Mouse (Mus musculus) forebrain, postnatal 0 days (tissue): Measurements from ENCODE around the gene Ankdd1b. TPM values are rescaled to one million over a fixed set of nuclear protein-coding genes. Genes with fewer than 3 reads are reported as not detected.

Experiments
- ATAC-seq: fragments of 200-750 bp; cut with Nextera tagmentation; 2 replicates; pipeline ENCODE4 v1.8.0; 2017; ENCODE audit warnings: mild to moderate bottlenecking, moderate library complexity
- DNase-seq: peaks from one replicate; pipeline ENCODE4 v3.0.0-alpha.2; 2015
- H3K27ac ChIP-seq: fragments of 300-500 bp; sonication (generic); 2 replicates; pipeline ENCODE4 v1.5.1; 2014; ENCODE audit warnings: low read depth, mild to moderate bottlenecking, antibody characterized with exemption, low read length, moderate library complexity, mixed read lengths
- H3K27me3 ChIP-seq: fragments of 300-500 bp; sonication (generic); 2 replicates; pipeline ENCODE4 v1.6.1; 2014; ENCODE audit warnings: mild to moderate bottlenecking, low read length, mixed read lengths; ENCODE audit not compliant: insufficient read depth
- H3K36me3 ChIP-seq: fragments of 300-500 bp; sonication (generic); 2 replicates; pipeline ENCODE4 v1.6.1; 2014; ENCODE audit warnings: mild to moderate bottlenecking, moderate library complexity; ENCODE audit not compliant: insufficient read depth
- H3K4me1 ChIP-seq: fragments of 300-500 bp; sonication (generic); 2 replicates; pipeline ENCODE4 v1.6.1; 2014; ENCODE audit warnings: antibody characterized with exemption; ENCODE audit not compliant: insufficient read depth
- H3K4me2 ChIP-seq: fragments of 300-500 bp; sonication (generic); 2 replicates; pipeline ENCODE4 v1.6.1; 2014; ENCODE audit warnings: low read depth, mild to moderate bottlenecking, moderate library complexity
- H3K4me3 ChIP-seq: fragments of 300-500 bp; sonication (generic); 2 replicates; pipeline ENCODE4 v1.5.1; 2014; ENCODE audit warnings: low read depth, low read length, mixed read lengths
- H3K9ac ChIP-seq: fragments of 300-500 bp; sonication (generic); 2 replicates; pipeline ENCODE4 v1.6.1; 2014; ENCODE audit warnings: mild to moderate bottlenecking
- H3K9me3 ChIP-seq: fragments of 300-500 bp; sonication (generic); 2 replicates; pipeline ENCODE4 v1.6.1; 2016; ENCODE audit warnings: low read length
- CTCF ChIP-seq: sonication (generic); IDR thresholded peaks from 2 replicates; pipeline ENCODE4 v1.5.1; 2016; ENCODE audit warnings: antibody characterized with exemption, control low read depth, low read depth
- WGBS: fragments of 180-500 bp; shearing (Covaris S2); extraction: QIAGEN DNeasy Blood & Tissue Kit; methylation state at CpG from one replicate; pipeline ENCODE4 v1.1.7; 2014; 5-methylcytosine and 5-hydroxymethylcytosine counted together
- polyA plus RNA-seq: library from polyadenylated mRNA; unstranded; fragments of >200 nt; fragmentation: Nextera tagmentation; extraction: Ambion mirVana; gene quantifications from 2 replicates; pipeline ENCODE4 v1.2.1, GENCODE M21; 2015
- total RNA-seq: library from RNA; depleted of rRNA; stranded (reverse); fragments of >200 nt; gene quantifications from 2 replicates; pipeline ENCODE4 v1.2.3, GENCODE M21; 2014; rRNA removed

The Ankdd1b gene
- total and polyA plus RNA-seq, 2 experiments from 2014 or later, result not detected

- DNase-seq (peak; percentile 100), ATAC-seq (peak; percentile 100)
- under 1% methylated on average over 44 of the region's 44 CpGs for WGBS
- H3K9ac ChIP-seq, result peak within 1 kb of the TSS; percentile 67
- peak within 1 kb of the TSS; percentile 83 for H3K27ac ChIP-seq
- H3K4me3 ChIP-seq, result peak within 1 kb of the TSS; percentile 75
- H3K4me1 ChIP-seq, result peaks cover 8% of the 10 kb centered on the region; the same call in 1 of the 2 replicates
- H3K36me3 ChIP-seq, result peaks cover 29% of the 10 kb centered on the region
- H3K27me3 ChIP-seq, result no peaks in the 10 kb centered on the region
- peak within 1 kb of the TSS; percentile 58 for H3K4me2 ChIP-seq
- TF ChIP-seq CTCF, result peak; percentile 28; the same call in 1 of the 2 replicates
- no peaks in the 10 kb centered on the region for H3K9me3 ChIP-seq
Measured at GRCm38 (mm10) chr13:96388042-96388888, 82.7 kb downstream of the Ankdd1b start, which contains the start of gene Poc5. Gene Poc5, plus strand, starts transcription at chr13:96388294.

DNA sequence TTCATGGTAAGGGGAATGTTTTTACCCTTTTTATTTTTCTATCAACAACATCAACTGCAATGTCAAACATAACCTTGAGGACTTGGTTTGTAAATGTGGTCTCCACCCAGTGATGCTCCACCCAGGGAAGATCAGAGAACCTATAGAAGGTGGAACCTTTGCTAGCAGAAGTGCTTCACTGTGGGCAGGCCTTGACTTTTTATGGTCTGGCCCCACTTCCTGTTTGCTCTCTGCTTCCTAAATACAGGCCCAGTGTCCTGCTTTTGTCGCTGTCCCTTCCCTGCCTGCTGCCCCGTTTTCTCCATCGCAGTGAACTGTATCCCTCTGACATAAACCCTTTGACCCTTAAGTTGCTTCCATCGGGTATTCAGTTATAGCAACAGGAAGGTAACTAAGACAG is 93.1 kb downstream of the Ankdd1b start:
- ATAC-seq (no peak), DNase-seq (no peak)
- no peaks in the 10 kb centered on the region for H3K36me3 ChIP-seq
- no peak overlapping the region for H3K27ac ChIP-seq
- H3K27me3 ChIP-seq, result no peaks in the 10 kb centered on the region
- TF ChIP-seq CTCF, result no peak
- H3K4me3 ChIP-seq, result no peak overlapping the region
- WGBS, result 80% methylated on average over 4 of the region's 4 CpGs
- no peaks in the 10 kb centered on the region for H3K4me1 ChIP-seq
- H3K4me2 ChIP-seq, result no peak overlapping the region
- H3K9ac ChIP-seq, result no peak overlapping the region
- H3K9me3 ChIP-seq, result no peaks in the 10 kb centered on the region

GRCm38 (mm10) chr13:96376871-96377270 is 94.1 kb downstream of the Ankdd1b start:
- no peaks in the 10 kb centered on the region for H3K4me1 ChIP-seq
- TF ChIP-seq CTCF, result no peak
- no peak overlapping the region for H3K27ac ChIP-seq
- H3K4me2 ChIP-seq, result no peak overlapping the region
- H3K9ac ChIP-seq, result no peak overlapping the region
- DNase-seq (no peak), ATAC-seq (no peak)
- H3K9me3 ChIP-seq, result no peaks in the 10 kb centered on the region
- no peaks in the 10 kb centered on the region for H3K27me3 ChIP-seq
- no peak overlapping the region for H3K4me3 ChIP-seq
- WGBS, result 92% methylated on average over 18 of the region's 18 CpGs
- no peaks in the 10 kb centered on the region for H3K36me3 ChIP-seq

- Histone ChIP-seq H3K27me3 (no peaks in the 10 kb centered on the region), H3K27ac (no peak overlapping the region), H3K4me1 (no peaks in the 10 kb centered on the region), H3K9ac (no peak overlapping the region), H3K4me2 (no peak overlapping the region), H3K36me3 (no peaks in the 10 kb centered on the region), H3K4me3 (no peak overlapping the region), H3K9me3 (no peaks in the 10 kb centered on the region)
- TF ChIP-seq CTCF, result peak; percentile 53
- DNase-seq (peak; percentile 36), ATAC-seq (no peak)
- WGBS, result 7% methylated on average over 2 of the region's 2 CpGs
Measured at GRCm38 (mm10) chr13:96375519-96375918, 95.5 kb downstream of the Ankdd1b start.

Other genes starting within 250 kb of the Ankdd1b start
- 25.5 and 34.9 TPM in 2 replicates for gene Poc5, start 82.9 kb downstream of the Ankdd1b start, total RNA-seq
- 17.1 and 22.4 TPM in 2 replicates for gene Poc5, start 82.9 kb downstream of the Ankdd1b start, polyA plus RNA-seq
- not detected in 2 replicates for gene Gm17622, start 19.5 kb upstream of the Ankdd1b start, total RNA-seq
- not detected in 2 replicates for gene Gm17622, start 19.5 kb upstream of the Ankdd1b start, polyA plus RNA-seq
- 6.4 and 8.0 TPM in 2 replicates for gene Polk, start 71.4 kb upstream of the Ankdd1b start, total RNA-seq
- gene Polk, start 71.4 kb upstream of the Ankdd1b start, polyA plus RNA-seq, result 2.1 and 3.9 TPM in 2 replicates
- gene Col4a3bp, start 71.4 kb upstream of the Ankdd1b start, total RNA-seq, result 36.4 and 40.9 TPM in 2 replicates
- 2.6 and 5.7 TPM in 2 replicates for gene Col4a3bp, start 71.4 kb upstream of the Ankdd1b start, polyA plus RNA-seq
- gene Hmgcr, start 199.7 kb upstream of the Ankdd1b start, total RNA-seq, result 230 and 249 TPM in 2 replicates
- gene Hmgcr, start 199.7 kb upstream of the Ankdd1b start, polyA plus RNA-seq, result 142 and 175 TPM in 2 replicates